Mouse (Mus musculus) heart, embryonic 12.5 days (tissue): ENCODE data around the gene Mccc1. TPM values are rescaled to one million over a fixed set of nuclear protein-coding genes. Genes with fewer than 3 reads are reported as not detected.
A peak's percentile ranks its signal among the peaks of the same experiment; 100 is the strongest.

Experiments used
- ATAC-seq: fragments of 200-750 bp; cut with Nextera tagmentation; 2 replicates; pipeline ENCODE4 v1.8.0; 2017; ENCODE audit warnings: moderate TSS enrichment, moderate library complexity; ENCODE audit not compliant: insufficient number of reproducible peaks, low FRiP score
- H3K27ac ChIP-seq: fragments of 300-500 bp; sonication (generic); 2 replicates; pipeline ENCODE4 v1.5.1; 2016; ENCODE audit warnings: mild to moderate bottlenecking, moderate library complexity; ENCODE audit not compliant: poor library complexity, severe bottlenecking
- H3K27me3 ChIP-seq: fragments of 300-500 bp; sonication (generic); replicated peaks from 2 replicates; pipeline ENCODE4 v1.6.1; 2016; ENCODE audit warnings: mild to moderate bottlenecking, moderate library complexity
- H3K36me3 ChIP-seq: fragments of 300-500 bp; sonication (generic); 2 replicates; pipeline ENCODE4 v1.6.1; 2016; ENCODE audit warnings: mild to moderate bottlenecking, moderate library complexity
- H3K4me1 ChIP-seq: fragments of 300-500 bp; sonication (generic); replicated peaks from 2 replicates; pipeline ENCODE4 v1.6.1; 2016; ENCODE audit warnings: mild to moderate bottlenecking
- H3K4me2 ChIP-seq: fragments of 300-500 bp; sonication (generic); 2 replicates; pipeline ENCODE4 v1.6.1; 2016; ENCODE audit warnings: mild to moderate bottlenecking, moderate library complexity
- H3K4me3 ChIP-seq: fragments of 300-500 bp; sonication (generic); 2 replicates; pipeline ENCODE4 v1.5.1; 2016; ENCODE audit warnings: mild to moderate bottlenecking
- H3K9ac ChIP-seq: fragments of 300-500 bp; sonication (generic); 2 replicates; pipeline ENCODE4 v1.6.1; 2016; ENCODE audit warnings: mild to moderate bottlenecking, moderate library complexity
- H3K9me3 ChIP-seq: fragments of 300-500 bp; sonication (generic); replicated peaks from 2 replicates; pipeline ENCODE4 v1.6.1; 2016; ENCODE audit warnings: mild to moderate bottlenecking, moderate library complexity
- WGBS: fragments of 180-500 bp; shearing (Covaris S2); methylation state at CpG from one replicate; pipeline ENCODE4 v1.1.7; 2016; 5-methylcytosine and 5-hydroxymethylcytosine counted together
- polyA plus RNA-seq: library from polyadenylated mRNA; unstranded; fragments of >200 nt; fragmentation: Nextera tagmentation; extraction: Ambion mirVana; gene quantifications from 2 replicates; pipeline ENCODE4 v1.2.1, GENCODE M21; 2016

Gene Mccc1
- polyA plus RNA-seq, 1 experiment from 2014 or later: 50.7 TPM

- Histone ChIP-seq H3K4me3 (peak overlapping the region; percentile 99), H3K36me3 (peaks cover 3% of the 10 kb centered on the region; the same call in 1 of the 2 replicates), H3K4me2 (peak overlapping the region; percentile 84), H3K27ac (peak overlapping the region; percentile 97), H3K27me3 (no peaks in the 10 kb centered on the region), H3K4me1 (peaks cover 30% of the 10 kb centered on the region), H3K9ac (peak overlapping the region; percentile 100), H3K9me3 (no peaks in the 10 kb centered on the region)
- 2% methylated on average over 14 of the region's 14 CpGs for WGBS
- ATAC-seq: no peak
Measured at GRCm38 (mm10) chr3:35933405-35933777, 67.1 kb downstream of the Mccc1 start.

- H3K27me3 ChIP-seq: no peaks in the 10 kb centered on the region
- no peaks in the 10 kb centered on the region for H3K9me3 ChIP-seq
- H3K4me2 ChIP-seq: peak overlapping the region; percentile 84
- WGBS: under 1% methylated on average over 41 of the region's 73 CpGs
- H3K27ac ChIP-seq: peak overlapping the region; percentile 97
- peak; percentile 90 for ATAC-seq
- H3K4me1 ChIP-seq: peaks cover 30% of the 10 kb centered on the region
- H3K4me3 ChIP-seq: peak overlapping the region; percentile 99
- peak overlapping the region; percentile 100 for H3K9ac ChIP-seq
- H3K36me3 ChIP-seq: no peaks in the 10 kb centered on the region
Measured at GRCm38 (mm10) chr3:35932735-35933404, 67.6 kb downstream of the Mccc1 start.

- WGBS: 2% methylated on average over 64 of the region's 65 CpGs
- ATAC-seq: peak; percentile 75
- H3K4me1 ChIP-seq: peaks cover 33% of the 10 kb centered on the region
- no peaks in the 10 kb centered on the region for H3K27me3 ChIP-seq
- peak overlapping the region; percentile 99 for H3K4me3 ChIP-seq
- H3K4me2 ChIP-seq: peak overlapping the region; percentile 84
- no peaks in the 10 kb centered on the region for H3K9me3 ChIP-seq
- H3K9ac ChIP-seq: peak overlapping the region; percentile 100
- no peaks in the 10 kb centered on the region for H3K36me3 ChIP-seq
- H3K27ac ChIP-seq: peak overlapping the region; percentile 97
Measured at GRCm38 (mm10) chr3:35931896-35932727, 68.4 kb downstream of the Mccc1 start.

GRCm38 (mm10) chr3:35931359-35931758 is 69.1 kb downstream of the Mccc1 start:
- Histone ChIP-seq H3K4me3 (peak overlapping the region; percentile 99), H3K4me2 (peak overlapping the region; percentile 84), H3K36me3 (no peaks in the 10 kb centered on the region), H3K9me3 (no peaks in the 10 kb centered on the region), H3K27ac (peak overlapping the region; percentile 97), H3K4me1 (peaks cover 38% of the 10 kb centered on the region), H3K27me3 (no peaks in the 10 kb centered on the region), H3K9ac (peak overlapping the region; percentile 100)
- ATAC-seq: no peak
- WGBS: 44% methylated on average over 7 of the region's 7 CpGs

GRCm38 (mm10) chr3:35929831-35930230 is 70.6 kb downstream of the Mccc1 start:
- no peak for ATAC-seq
- Histone ChIP-seq H3K36me3 (no peaks in the 10 kb centered on the region), H3K27me3 (no peaks in the 10 kb centered on the region), H3K4me1 (peaks cover 38% of the 10 kb centered on the region), H3K4me3 (no peak overlapping the region), H3K9ac (peak overlapping the region; percentile 24; the same call in 1 of the 2 replicates), H3K4me2 (peak overlapping the region; percentile 48), H3K9me3 (no peaks in the 10 kb centered on the region), H3K27ac (0 out of 2 replicates have a peak overlapping the region, but pooled peaks have one; percentile 27)
- WGBS: 18% methylated on average over 8 of the region's 8 CpGs

GRCm38 (mm10) chr3:35929406-35929805 is 71.1 kb downstream of the Mccc1 start:
- no peak for ATAC-seq
- H3K9me3 ChIP-seq: no peaks in the 10 kb centered on the region
- 14% methylated on average over 3 of the region's 3 CpGs for WGBS
- H3K27me3 ChIP-seq: no peaks in the 10 kb centered on the region
- no peak overlapping the region for H3K4me3 ChIP-seq
- peak overlapping the region; percentile 19; the same call in 1 of the 2 replicates for H3K4me2 ChIP-seq
- H3K4me1 ChIP-seq: peaks cover 37% of the 10 kb centered on the region
- no peak overlapping the region for H3K27ac ChIP-seq
- H3K36me3 ChIP-seq: no peaks in the 10 kb centered on the region
- no peak overlapping the region for H3K9ac ChIP-seq

- H3K27ac ChIP-seq: no peak overlapping the region
- H3K4me3 ChIP-seq: no peak overlapping the region
- H3K36me3 ChIP-seq: no peaks in the 10 kb centered on the region
- H3K4me1 ChIP-seq: peaks cover 46% of the 10 kb centered on the region
- H3K27me3 ChIP-seq: no peaks in the 10 kb centered on the region
- ATAC-seq: no peak
- H3K4me2 ChIP-seq: no peak overlapping the region
- WGBS: 82% methylated on average over 2 of the region's 2 CpGs
- H3K9ac ChIP-seq: no peak overlapping the region
- H3K9me3 ChIP-seq: no peaks in the 10 kb centered on the region
Measured at GRCm38 (mm10) chr3:35925852-35926251, 74.6 kb downstream of the Mccc1 start.

GRCm38 (mm10) chr3:35924007-35924406 is 76.5 kb downstream of the Mccc1 start:
- H3K9ac ChIP-seq: no peak overlapping the region
- peak overlapping the region; percentile 65; the same call in 1 of the 2 replicates for H3K27ac ChIP-seq
- H3K9me3 ChIP-seq: no peaks in the 10 kb centered on the region
- H3K36me3 ChIP-seq: 0 out of 2 replicates have a peak, but pooled peaks cover 3% of the 10 kb centered on the region
- peaks cover 37% of the 10 kb centered on the region for H3K4me1 ChIP-seq
- H3K4me2 ChIP-seq: peak overlapping the region; percentile 48; the same call in 1 of the 2 replicates
- no peak overlapping the region for H3K4me3 ChIP-seq
- H3K27me3 ChIP-seq: no peaks in the 10 kb centered on the region
- ATAC-seq: 0 out of 2 replicates have a peak, but pooled peaks have one; percentile 30
- WGBS: 70% methylated on average over 3 of the region's 3 CpGs

- Histone ChIP-seq H3K4me2 (peak overlapping the region; percentile 48), H3K27ac (peak overlapping the region; percentile 65), H3K36me3 (0 out of 2 replicates have a peak, but pooled peaks cover 3% of the 10 kb centered on the region), H3K4me1 (peaks cover 32% of the 10 kb centered on the region), H3K9ac (peak overlapping the region; percentile 58), H3K27me3 (no peaks in the 10 kb centered on the region), H3K4me3 (no peak overlapping the region), H3K9me3 (no peaks in the 10 kb centered on the region)
- ATAC-seq: peak; percentile 88
- 16% methylated on average over 7 of the region's 7 CpGs for WGBS
Measured at GRCm38 (mm10) chr3:35923495-35923894, 77.0 kb downstream of the Mccc1 start.

- Histone ChIP-seq H3K9ac (no peak overlapping the region), H3K4me3 (no peak overlapping the region), H3K36me3 (peaks cover 8% of the 10 kb centered on the region), H3K4me2 (no peak overlapping the region), H3K27me3 (no peaks in the 10 kb centered on the region), H3K9me3 (no peaks in the 10 kb centered on the region), H3K27ac (no peak overlapping the region), H3K4me1 (peaks cover 40% of the 10 kb centered on the region)
- 71% methylated on average over 4 of the region's 4 CpGs for WGBS
- no peak for ATAC-seq
Measured at GRCm38 (mm10) chr3:35922522-35922921, 78.0 kb downstream of the Mccc1 start.

- Histone ChIP-seq H3K9ac (no peak overlapping the region), H3K27me3 (no peaks in the 10 kb centered on the region), H3K4me2 (no peak overlapping the region), H3K4me1 (peaks cover 23% of the 10 kb centered on the region), H3K4me3 (no peak overlapping the region), H3K36me3 (peaks cover 37% of the 10 kb centered on the region), H3K27ac (no peak overlapping the region), H3K9me3 (no peaks in the 10 kb centered on the region)
- ATAC-seq: no peak
- 61% methylated on average over 3 of the region's 3 CpGs for WGBS
Measured at GRCm38 (mm10) chr3:35918229-35918628, 82.2 kb downstream of the Mccc1 start.
